Mouse (Mus musculus) cerebellum, postnatal 10 days (tissue): ENCODE results near the gene Rnft1.

Experiments used
- DNase-seq, 2 experiments: peaks; one replicate each; pipeline ENCODE4 v3.0.0; 2021; ENCODE audit warnings: mixed read lengths in 2 of 2

Gene Rnft1

GRCm38 (mm10) chr11:86484101-86484868 lies at the start of gene Rnft1:
Gene Rnft1 (plus strand): TSS chr11:86484657.
- DNase-seq, result peak; percentile 99 to 100

GRCm38 (mm10) chr11:86436843-86437242 lies 47.6 kb upstream of the Rnft1 start:
- DNase-seq, result peak; percentile 59 to 60

GRCm38 (mm10) chr11:86438261-86438660 lies 46.2 kb upstream of the Rnft1 start:
- peak; percentile 32 for DNase-seq

GRCm38 (mm10) chr11:86440791-86441190 lies 43.7 kb upstream of the Rnft1 start:
- DNase-seq, result no peak

GRCm38 (mm10) chr11:86453991-86454390 lies 30.5 kb upstream of the Rnft1 start:
- no peak for DNase-seq

- no peak for DNase-seq
These were observed 26.9 kb upstream of the Rnft1 start for GRCm38 (mm10) chr11:86457545-86457944.

GRCm38 (mm10) chr11:86458866-86459265 lies 25.6 kb upstream of the Rnft1 start:
- no peak for DNase-seq

GRCm38 (mm10) chr11:86462579-86462978 lies 21.9 kb upstream of the Rnft1 start:
- no peak for DNase-seq

GRCm38 (mm10) chr11:86464275-86464674 lies 20.2 kb upstream of the Rnft1 start:
- DNase-seq, result peak; percentile 84 to 88

GRCm38 (mm10) chr11:86468345-86468744 lies 16.1 kb upstream of the Rnft1 start:
- DNase-seq, result peak; percentile 84 to 89

- peak; percentile 69 to 80 for DNase-seq
These were observed 15.5 kb upstream of the Rnft1 start for GRCm38 (mm10) chr11:86468971-86469370.

- DNase-seq, result no peak
These were observed 12.7 kb upstream of the Rnft1 start for GRCm38 (mm10) chr11:86471785-86472184.

- DNase-seq, result peak; percentile 44 to 45
These were observed 11.7 kb upstream of the Rnft1 start for GRCm38 (mm10) chr11:86472771-86473171.

- DNase-seq, result no peak
These were observed 10.9 kb upstream of the Rnft1 start for GRCm38 (mm10) chr11:86473576-86473975.

- peak; percentile 69 to 72 for DNase-seq
These were observed 553 bp downstream of the Rnft1 start for GRCm38 (mm10) chr11:86484910-86485510.

GRCm38 (mm10) chr11:86490782-86491181 lies 6.3 kb downstream of the Rnft1 start:
- DNase-seq, result no peak

GRCm38 (mm10) chr11:86497356-86497755 lies 12.9 kb downstream of the Rnft1 start:
- no peak for DNase-seq

GRCm38 (mm10) chr11:86497908-86498307 lies 13.5 kb downstream of the Rnft1 start:
- DNase-seq, result peak in 1 of 2 experiments; percentile 10

GRCm38 (mm10) chr11:86500795-86501194 lies 16.3 kb downstream of the Rnft1 start:
- no peak for DNase-seq

GRCm38 (mm10) chr11:86503121-86503520 lies 18.7 kb downstream of the Rnft1 start:
- no peak for DNase-seq

GRCm38 (mm10) chr11:86507334-86507733 lies 22.9 kb downstream of the Rnft1 start:
- DNase-seq, result no peak

GRCm38 (mm10) chr11:86507991-86508390 lies 23.5 kb downstream of the Rnft1 start:
- no peak for DNase-seq

GRCm38 (mm10) chr11:86516620-86517019 lies 32.2 kb downstream of the Rnft1 start:
- DNase-seq, result no peak

- DNase-seq, result no peak
These were observed 32.8 kb downstream of the Rnft1 start for GRCm38 (mm10) chr11:86517229-86517628.
